Mouse (Mus musculus) embryonic fibroblast, embryonic 13.5 days (primary cell): ENCODE data around the gene Bcl7a.

Source experiments
- CTCF ChIP-seq: IDR thresholded peaks from 2 replicates; pipeline ENCODE4 v1.5.1; 2011; ENCODE audit warnings: mild to moderate bottlenecking, control low read depth, low read length, moderate library complexity, borderline replicate concordance; ENCODE audit not compliant: insufficient read depth
- POLR2A ChIP-seq: IDR thresholded peaks from 2 replicates; pipeline ENCODE4 v1.6.1; 2011; ENCODE audit warnings: low read depth, mild to moderate bottlenecking, control low read depth, low read length, moderate library complexity

DNA sequence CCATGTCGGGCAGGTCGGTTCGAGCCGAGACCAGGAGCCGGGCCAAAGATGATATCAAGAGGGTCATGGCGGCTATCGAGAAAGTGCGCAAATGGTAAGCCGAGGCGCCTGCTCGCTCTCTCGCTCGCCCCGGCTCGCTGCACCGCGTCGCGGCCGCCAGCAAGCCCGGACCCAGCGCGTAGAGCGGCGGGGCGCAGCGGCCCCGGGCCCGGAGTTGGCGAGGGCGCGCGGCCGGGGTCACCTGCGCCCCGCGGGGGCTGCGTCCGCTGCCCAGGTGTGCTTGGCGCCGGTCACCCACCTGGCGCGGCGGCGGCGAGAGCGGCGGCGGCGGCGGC, 961 bp downstream of the Bcl7a start:
- no peak for TF ChIP-seq CTCF
- TF ChIP-seq POLR2A = no peak
